Mouse (Mus musculus) forebrain, postnatal 0 days (tissue): ENCODE measurements around the gene Nop58. TPM values are rescaled to one million over a fixed set of nuclear protein-coding genes. Genes with fewer than 3 reads are reported as not detected.

Experiments used
- ATAC-seq: fragments of 200-750 bp; cut with Nextera tagmentation; 2 replicates; pipeline ENCODE4 v1.8.0; 2017; ENCODE audit warnings: mild to moderate bottlenecking, moderate library complexity
- DNase-seq: peaks from one replicate; pipeline ENCODE4 v3.0.0-alpha.2; 2015
- H3K27ac ChIP-seq: fragments of 300-500 bp; sonication (generic); 2 replicates; pipeline ENCODE4 v1.5.1; 2014; ENCODE audit warnings: low read depth, mild to moderate bottlenecking, antibody characterized with exemption, low read length, moderate library complexity, mixed read lengths
- H3K27me3 ChIP-seq: fragments of 300-500 bp; sonication (generic); 2 replicates; pipeline ENCODE4 v1.6.1; 2014; ENCODE audit warnings: mild to moderate bottlenecking, low read length, mixed read lengths; ENCODE audit not compliant: insufficient read depth
- H3K36me3 ChIP-seq: fragments of 300-500 bp; sonication (generic); 2 replicates; pipeline ENCODE4 v1.6.1; 2014; ENCODE audit warnings: mild to moderate bottlenecking, moderate library complexity; ENCODE audit not compliant: insufficient read depth
- H3K4me1 ChIP-seq: fragments of 300-500 bp; sonication (generic); 2 replicates; pipeline ENCODE4 v1.6.1; 2014; ENCODE audit warnings: antibody characterized with exemption; ENCODE audit not compliant: insufficient read depth
- H3K4me2 ChIP-seq: fragments of 300-500 bp; sonication (generic); 2 replicates; pipeline ENCODE4 v1.6.1; 2014; ENCODE audit warnings: low read depth, mild to moderate bottlenecking, moderate library complexity
- H3K4me3 ChIP-seq: fragments of 300-500 bp; sonication (generic); 2 replicates; pipeline ENCODE4 v1.5.1; 2014; ENCODE audit warnings: low read depth, low read length, mixed read lengths
- H3K9ac ChIP-seq: fragments of 300-500 bp; sonication (generic); 2 replicates; pipeline ENCODE4 v1.6.1; 2014; ENCODE audit warnings: mild to moderate bottlenecking
- H3K9me3 ChIP-seq: fragments of 300-500 bp; sonication (generic); 2 replicates; pipeline ENCODE4 v1.6.1; 2016; ENCODE audit warnings: low read length
- CTCF ChIP-seq: sonication (generic); IDR thresholded peaks from 2 replicates; pipeline ENCODE4 v1.5.1; 2016; ENCODE audit warnings: antibody characterized with exemption, control low read depth, low read depth
- WGBS: fragments of 180-500 bp; shearing (Covaris S2); extraction: QIAGEN DNeasy Blood & Tissue Kit; methylation state at CpG from one replicate; pipeline ENCODE4 v1.1.7; 2014; 5-methylcytosine and 5-hydroxymethylcytosine counted together
- polyA plus RNA-seq: library from polyadenylated mRNA; unstranded; fragments of >200 nt; fragmentation: Nextera tagmentation; extraction: Ambion mirVana; gene quantifications from 2 replicates; pipeline ENCODE4 v1.2.1, GENCODE M21; 2015
- total RNA-seq: library from RNA; depleted of rRNA; stranded (reverse); fragments of >200 nt; gene quantifications from 2 replicates; pipeline ENCODE4 v1.2.3, GENCODE M21; 2014

The Nop58 gene
- total and polyA plus RNA-seq, 2 experiments from 2014 or later = 91.1 to 143 TPM

DNA sequence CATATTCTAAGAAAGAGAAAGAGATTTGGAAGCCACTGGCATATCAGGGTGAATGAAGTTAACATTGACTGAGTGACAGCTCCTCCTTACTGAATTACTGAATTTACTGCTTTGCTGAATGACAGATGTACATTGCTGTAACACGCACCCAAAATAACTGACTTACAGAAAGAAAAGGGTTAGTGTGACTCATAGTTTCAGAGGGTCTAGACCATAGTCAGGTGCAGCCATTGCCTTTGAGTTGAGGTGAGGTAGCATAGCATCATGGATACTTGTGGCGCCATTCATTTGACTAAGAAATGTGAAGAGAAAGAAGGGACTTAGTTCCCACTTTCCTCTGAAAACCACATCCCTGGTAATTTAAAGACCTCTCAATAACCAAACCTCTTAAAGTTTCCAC is 11.1 kb upstream of the Nop58 start:
- ATAC-seq (no peak), DNase-seq (no peak)
- no peaks in the 10 kb centered on the region for H3K27me3 ChIP-seq
- 92% methylated on average over 2 of the region's 2 CpGs for WGBS
- H3K36me3 ChIP-seq = no peaks in the 10 kb centered on the region
- H3K4me3 ChIP-seq = no peak overlapping the region
- H3K4me1 ChIP-seq = peaks cover 5% of the 10 kb centered on the region; the same call in 1 of the 2 replicates
- H3K9me3 ChIP-seq = no peaks in the 10 kb centered on the region
- H3K4me2 ChIP-seq = no peak overlapping the region
- H3K27ac ChIP-seq = no peak overlapping the region
- no peak overlapping the region for H3K9ac ChIP-seq
- no peak for TF ChIP-seq CTCF

DNA sequence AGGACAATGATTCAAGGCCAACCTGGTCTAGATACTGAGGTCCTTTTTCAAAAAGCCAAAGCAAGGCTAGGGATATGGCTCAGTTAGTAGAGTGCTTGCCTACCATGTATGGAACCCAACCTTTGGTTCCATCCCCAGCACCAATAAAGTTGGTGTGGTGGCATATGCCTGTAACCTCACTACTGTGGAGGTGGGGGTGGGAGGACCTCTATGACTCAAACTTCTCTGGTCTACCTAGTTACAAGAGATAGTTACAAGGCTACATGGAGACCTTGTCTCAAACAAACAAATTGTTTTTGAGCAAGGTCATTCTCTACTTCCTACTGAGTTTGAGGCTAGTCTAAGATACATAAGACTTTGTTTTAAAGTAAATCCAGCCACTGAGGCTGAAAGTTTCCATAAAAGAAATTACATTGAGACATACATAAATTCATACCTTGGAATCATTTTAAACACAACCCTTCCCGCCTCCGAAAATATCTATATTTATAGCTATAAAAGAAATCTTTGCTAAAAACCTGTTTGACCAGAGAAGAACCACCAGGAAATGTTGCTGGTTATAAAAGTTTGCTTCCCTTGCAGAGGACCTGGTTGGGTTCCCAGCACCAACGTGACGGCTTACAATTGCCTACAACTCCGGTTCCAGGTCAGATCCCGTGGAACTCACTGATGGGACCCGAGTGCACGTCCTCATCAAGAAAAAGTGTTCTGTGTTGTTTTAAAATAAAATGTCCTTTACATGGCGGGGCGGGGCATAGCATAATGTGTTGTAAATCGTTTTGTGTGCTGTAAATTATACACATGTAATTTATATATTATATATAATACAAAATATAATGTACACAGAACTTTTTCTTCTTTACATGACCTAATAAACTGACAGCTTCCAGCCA is 599 bp upstream of the Nop58 start:
- peak; percentile 29 for ATAC-seq
- no peak for DNase-seq
- H3K36me3 ChIP-seq = no peaks in the 10 kb centered on the region
- H3K4me2 ChIP-seq = peak overlapping the region; percentile 53
- no peak overlapping the region for H3K9ac ChIP-seq
- no peak overlapping the region for H3K27ac ChIP-seq
- no peak for TF ChIP-seq CTCF
- H3K4me3 ChIP-seq = peak overlapping the region; percentile 65
- H3K9me3 ChIP-seq = no peaks in the 10 kb centered on the region
- no peaks in the 10 kb centered on the region for H3K27me3 ChIP-seq
- H3K4me1 ChIP-seq = peaks cover 15% of the 10 kb centered on the region
- 11% methylated on average over 11 of the region's 11 CpGs for WGBS

DNA sequence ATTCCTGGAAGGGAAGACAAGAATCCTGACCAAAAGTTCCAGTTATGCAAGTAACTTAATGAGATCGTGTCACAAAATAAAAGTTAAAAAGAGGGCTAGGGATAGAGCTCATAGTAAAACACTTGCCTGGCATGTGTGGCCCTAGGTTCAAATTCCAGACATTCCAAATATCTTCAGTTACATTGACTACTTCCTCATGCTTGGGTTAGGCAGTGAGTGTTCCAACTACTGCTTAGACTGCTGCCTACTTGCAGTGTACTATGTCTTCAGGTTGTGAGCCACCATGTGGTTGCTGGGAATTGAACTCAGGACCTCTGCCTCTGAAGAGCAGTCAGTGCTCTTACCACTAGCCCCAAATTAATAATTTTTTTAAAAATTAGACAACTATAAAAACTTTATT is 2.7 kb downstream of the Nop58 start:
- Histone ChIP-seq H3K4me1 (peaks cover 15% of the 10 kb centered on the region), H3K36me3 (peaks cover 8% of the 10 kb centered on the region; the same call in 1 of the 2 replicates), H3K27ac (no peak overlapping the region), H3K4me2 (no peak overlapping the region), H3K9ac (no peak overlapping the region), H3K9me3 (no peaks in the 10 kb centered on the region), H3K4me3 (no peak overlapping the region), H3K27me3 (no peaks in the 10 kb centered on the region)
- 76% methylated on average over 1 of the region's 1 CpGs for WGBS
- ATAC-seq (no peak), DNase-seq (no peak)
- TF ChIP-seq CTCF = no peak

DNA sequence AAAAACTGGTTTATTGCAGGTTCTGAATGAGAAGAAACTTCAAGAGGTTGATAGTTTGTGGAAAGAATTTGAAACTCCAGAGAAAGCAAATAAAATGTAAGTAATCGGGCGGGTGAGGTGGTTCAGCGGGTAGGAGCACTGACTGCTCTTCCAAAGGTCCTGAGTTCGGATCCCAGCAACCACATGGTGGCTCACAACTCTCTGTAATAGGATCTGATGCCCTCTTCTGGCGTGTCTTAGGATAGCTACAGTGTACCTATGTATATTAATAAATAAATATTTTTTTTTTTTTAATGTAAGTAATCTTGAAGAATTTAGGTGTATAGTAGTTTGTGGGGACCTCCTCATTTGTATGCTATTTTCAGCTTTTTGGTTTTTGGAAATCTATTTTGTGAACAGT is 5.7 kb downstream of the Nop58 start:
- peaks cover 15% of the 10 kb centered on the region for H3K4me1 ChIP-seq
- no peak for DNase-seq
- no peaks in the 10 kb centered on the region for H3K27me3 ChIP-seq
- peaks cover 23% of the 10 kb centered on the region for H3K36me3 ChIP-seq
- H3K4me2 ChIP-seq = no peak overlapping the region
- H3K9me3 ChIP-seq = no peaks in the 10 kb centered on the region
- no peak for TF ChIP-seq CTCF
- H3K27ac ChIP-seq = no peak overlapping the region
- H3K9ac ChIP-seq = no peak overlapping the region
- WGBS = 93% methylated on average over 5 of the region's 5 CpGs
- no peak overlapping the region for H3K4me3 ChIP-seq
- ATAC-seq = no peak

DNA sequence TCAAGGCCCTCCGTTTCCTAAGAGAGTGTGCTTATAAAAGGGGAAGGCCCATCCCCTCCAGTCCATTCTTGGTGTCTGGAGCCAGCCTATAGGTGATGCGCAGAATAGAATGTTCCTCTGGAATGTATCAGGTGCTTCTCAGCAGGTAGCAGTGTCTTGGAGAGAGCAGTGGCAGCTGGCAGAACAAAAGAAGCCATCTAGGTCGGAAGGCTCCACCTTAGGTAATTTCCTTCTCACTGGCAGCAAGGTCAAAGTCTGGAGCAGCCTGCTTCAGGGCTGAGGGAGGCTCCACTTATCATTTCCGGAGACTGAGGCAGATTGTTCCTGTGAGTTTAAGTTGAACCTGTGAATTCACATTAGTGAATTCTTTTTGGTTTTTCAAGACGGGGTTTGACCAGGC is 13.0 kb downstream of the Nop58 start:
- no peak for TF ChIP-seq CTCF

DNA sequence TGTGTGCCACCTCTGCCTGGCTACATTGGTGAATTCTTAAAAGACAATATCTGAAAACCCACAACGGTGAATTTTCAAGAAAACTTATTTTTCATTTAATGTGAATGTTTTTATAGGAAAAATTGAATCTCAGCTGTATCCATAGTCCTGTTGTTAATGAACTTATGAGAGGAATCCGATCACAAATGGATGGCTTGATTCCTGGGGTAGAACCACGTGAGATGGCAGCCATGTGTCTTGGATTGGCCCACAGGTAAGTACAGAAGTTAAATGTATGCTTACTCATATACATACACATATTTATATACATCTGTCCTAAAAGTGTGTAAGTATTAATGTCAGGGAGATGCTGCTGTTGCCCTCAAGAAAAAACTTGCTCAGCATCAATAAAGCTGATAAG is 13.4 kb downstream of the Nop58 start:
- H3K27ac ChIP-seq = no peak overlapping the region
- peaks cover 56% of the 10 kb centered on the region for H3K36me3 ChIP-seq
- ATAC-seq (no peak), DNase-seq (no peak)
- no peaks in the 10 kb centered on the region for H3K9me3 ChIP-seq
- no peak overlapping the region for H3K4me2 ChIP-seq
- H3K4me3 ChIP-seq = no peak overlapping the region
- 96% methylated on average over 3 of the region's 3 CpGs for WGBS
- no peak overlapping the region for H3K9ac ChIP-seq
- no peak for TF ChIP-seq CTCF
- H3K27me3 ChIP-seq = no peaks in the 10 kb centered on the region
- no peaks in the 10 kb centered on the region for H3K4me1 ChIP-seq

More for the DNA sequence above, 13.0 kb downstream of the Nop58 start:
- H3K27me3 ChIP-seq = no peaks in the 10 kb centered on the region
- no peak overlapping the region for H3K27ac ChIP-seq
- H3K4me1 ChIP-seq = no peaks in the 10 kb centered on the region
- H3K4me2 ChIP-seq = no peak overlapping the region
- 82% methylated on average over 5 of the region's 5 CpGs for WGBS
- H3K9ac ChIP-seq = no peak overlapping the region
- no peak overlapping the region for H3K4me3 ChIP-seq
- H3K36me3 ChIP-seq = peaks cover 60% of the 10 kb centered on the region
- no peak for ATAC-seq
- no peaks in the 10 kb centered on the region for H3K9me3 ChIP-seq
- DNase-seq = no peak

DNA sequence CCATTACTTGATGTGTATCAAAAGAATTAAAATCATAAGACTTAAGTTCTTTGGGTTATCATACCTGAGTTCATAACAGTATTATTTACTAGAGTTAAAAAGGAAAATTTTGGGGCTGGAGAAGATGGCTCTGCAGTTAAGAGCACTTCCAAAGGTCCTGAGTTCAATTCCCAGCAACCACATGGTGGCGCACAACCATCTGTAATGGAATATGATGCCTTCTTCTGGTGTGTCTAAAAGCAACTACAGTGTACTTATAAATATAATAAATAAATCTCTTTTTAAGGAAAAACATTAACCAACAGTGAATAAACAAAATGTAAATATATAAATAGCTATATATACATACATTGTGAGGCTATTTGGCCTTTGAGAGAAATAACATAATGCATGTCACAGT is 17.0 kb downstream of the Nop58 start:
- no peak overlapping the region for H3K4me2 ChIP-seq
- DNase-seq = no peak
- no peak for ATAC-seq
- TF ChIP-seq CTCF = peak; percentile 43
- 96% methylated on average over 1 of the region's 1 CpGs for WGBS
- H3K27me3 ChIP-seq = no peaks in the 10 kb centered on the region
- H3K9me3 ChIP-seq = no peaks in the 10 kb centered on the region
- no peak overlapping the region for H3K9ac ChIP-seq
- H3K36me3 ChIP-seq = peaks cover 67% of the 10 kb centered on the region
- H3K4me3 ChIP-seq = no peak overlapping the region
- no peaks in the 10 kb centered on the region for H3K4me1 ChIP-seq
- no peak overlapping the region for H3K27ac ChIP-seq
